Mouse (Mus musculus) hindbrain, embryonic 11.5 days (tissue): ENCODE results near the gene Ncam1. TPM values are rescaled to one million over a fixed set of nuclear protein-coding genes. Genes with fewer than 3 reads are reported as not detected.

Experiments used
- ATAC-seq: fragments of 200-750 bp; cut with Nextera tagmentation; 2 replicates; pipeline ENCODE4 v1.8.0; 2017; ENCODE audit warnings: mild to moderate bottlenecking, moderate TSS enrichment, moderate library complexity; ENCODE audit not compliant: low FRiP score
- DNase-seq: peaks from one replicate; pipeline ENCODE4 v3.0.0-alpha.2; 2015; ENCODE audit warnings: low spot score
- H3K27ac ChIP-seq: fragments of 300-500 bp; sonication (generic); 2 replicates; pipeline ENCODE4 v1.5.1; 2014; ENCODE audit warnings: mild to moderate bottlenecking, low read depth, low read length
- H3K27me3 ChIP-seq: fragments of 300-500 bp; sonication (generic); 2 replicates; pipeline ENCODE4 v1.6.1; 2014; ENCODE audit warnings: mild to moderate bottlenecking, low read length, moderate library complexity, mixed read lengths; ENCODE audit not compliant: control insufficient read depth, insufficient read depth
- H3K36me3 ChIP-seq: fragments of 300-500 bp; sonication (generic); 2 replicates; pipeline ENCODE4 v1.6.1; 2014; ENCODE audit warnings: mild to moderate bottlenecking, low read length, moderate library complexity, mixed read lengths; ENCODE audit not compliant: control insufficient read depth, insufficient read depth
- H3K4me1 ChIP-seq: fragments of 300-500 bp; sonication (generic); replicated peaks from 2 replicates; pipeline ENCODE4 v1.6.1; 2014; ENCODE audit warnings: low read length, mixed read lengths; ENCODE audit not compliant: control insufficient read depth, insufficient read depth
- H3K4me2 ChIP-seq: fragments of 300-500 bp; sonication (generic); replicated peaks from 2 replicates; pipeline ENCODE4 v1.6.1; 2014; ENCODE audit warnings: mild to moderate bottlenecking, low read depth, low read length
- H3K4me3 ChIP-seq: fragments of 300-500 bp; sonication (generic); 2 replicates; pipeline ENCODE4 v1.5.1; 2014; ENCODE audit warnings: low read depth, low read length
- H3K9ac ChIP-seq: fragments of 300-500 bp; sonication (generic); 2 replicates; pipeline ENCODE4 v1.6.1; 2014; ENCODE audit warnings: low read depth, low read length
- H3K9me3 ChIP-seq: fragments of 300-500 bp; sonication (generic); 2 replicates; pipeline ENCODE4 v1.6.1; 2016; ENCODE audit warnings: low read length; ENCODE audit not compliant: control insufficient read depth
- WGBS: fragments of 180-500 bp; shearing (Covaris S2); extraction: QIAGEN DNeasy Blood & Tissue Kit; methylation state at CpG from one replicate; pipeline ENCODE4 v1.1.7; 2014; 5-methylcytosine and 5-hydroxymethylcytosine counted together
- polyA plus RNA-seq: library from polyadenylated mRNA; unstranded; fragments of >200 nt; fragmentation: Nextera tagmentation; extraction: Ambion mirVana; gene quantifications from 2 replicates; pipeline ENCODE4 v1.2.1, GENCODE M21; 2014

The Ncam1 gene
- polyA plus RNA-seq, 1 experiment from 2014 or later = 137 TPM

DNA sequence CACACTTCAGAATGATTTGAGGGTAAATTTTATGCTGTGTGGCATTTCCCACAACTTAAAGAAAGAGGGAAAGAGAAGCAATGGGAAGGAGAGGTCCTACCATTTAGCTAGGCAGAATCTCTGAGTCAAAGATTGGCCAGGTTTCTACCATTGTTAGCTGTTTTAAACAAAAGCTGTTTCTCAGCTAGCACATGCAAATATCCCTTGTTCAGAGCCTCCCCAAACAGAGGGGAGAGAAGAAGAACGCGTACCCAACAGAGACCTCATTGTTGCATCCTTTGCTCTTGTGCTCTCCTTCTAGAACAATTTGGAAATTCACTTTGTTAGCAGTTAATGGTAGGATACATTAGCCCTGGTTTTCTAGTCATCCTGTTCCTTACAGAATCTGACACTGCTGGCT lies 137.2 kb downstream of the Ncam1 start:
- WGBS = 96% methylated on average over 2 of the region's 2 CpGs
- no peaks in the 10 kb centered on the region for H3K9me3 ChIP-seq
- ATAC-seq = no peak

DNA sequence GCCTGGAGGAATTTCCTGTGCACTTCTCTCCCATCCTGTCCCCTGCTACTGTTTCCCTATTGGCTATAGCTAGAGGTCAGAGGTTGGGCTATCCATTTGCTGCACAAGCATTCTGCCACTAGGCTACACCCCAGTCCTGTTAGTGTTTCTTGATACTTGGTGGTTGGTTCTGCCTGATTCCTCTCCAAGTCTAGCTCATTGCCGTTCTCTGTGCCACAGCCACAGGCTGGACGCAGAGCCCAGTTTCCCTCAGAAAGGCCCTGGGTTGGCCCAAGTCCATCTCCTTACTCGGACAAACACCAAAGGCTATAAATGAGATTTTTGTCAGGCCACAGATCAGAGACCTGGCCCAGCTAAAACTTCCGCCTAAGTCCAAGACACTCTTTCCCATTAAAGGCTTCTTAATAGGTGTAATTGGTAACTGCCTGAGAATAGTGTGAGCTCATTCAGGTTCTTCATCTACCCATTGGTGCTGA lies 140.3 kb downstream of the Ncam1 start:
- DNase-seq = no peak
- WGBS = 86% methylated on average over 4 of the region's 4 CpGs
- ATAC-seq = no peak
- Histone ChIP-seq H3K36me3 (no peaks in the 10 kb centered on the region), H3K4me2 (no peak overlapping the region), H3K27ac (no peak overlapping the region), H3K9ac (no peak overlapping the region), H3K9me3 (no peaks in the 10 kb centered on the region), H3K4me1 (no peaks in the 10 kb centered on the region), H3K4me3 (no peak overlapping the region), H3K27me3 (no peaks in the 10 kb centered on the region)

More for the DNA sequence above, 137.2 kb downstream of the Ncam1 start:
- H3K36me3 ChIP-seq = no peaks in the 10 kb centered on the region
- H3K27ac ChIP-seq = no peak overlapping the region
- H3K27me3 ChIP-seq = no peaks in the 10 kb centered on the region
- H3K4me3 ChIP-seq = no peak overlapping the region
- DNase-seq = no peak
- H3K4me2 ChIP-seq = no peak overlapping the region
- H3K4me1 ChIP-seq = no peaks in the 10 kb centered on the region
- no peak overlapping the region for H3K9ac ChIP-seq

DNA sequence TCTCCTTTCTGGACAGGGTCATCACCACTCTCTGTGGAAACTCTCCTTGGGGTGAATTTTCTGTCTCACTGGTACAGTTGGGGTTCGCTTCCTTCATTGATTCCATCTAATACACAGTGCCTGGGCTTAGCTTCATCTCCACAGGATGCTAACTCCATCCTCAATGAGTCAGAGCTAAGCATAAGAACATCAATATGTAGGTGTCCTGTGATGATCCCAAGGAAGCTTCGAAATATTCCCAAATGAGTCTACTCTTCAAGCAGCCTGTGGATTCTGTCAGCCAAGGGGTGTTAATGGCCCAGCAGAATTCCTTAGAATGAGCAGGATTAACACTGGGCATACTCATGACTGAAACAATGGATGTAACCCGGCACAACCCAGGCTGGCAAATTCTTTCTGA lies 144.3 kb downstream of the Ncam1 start:
- H3K4me3 ChIP-seq = no peak overlapping the region
- no peak for ATAC-seq
- no peaks in the 10 kb centered on the region for H3K9me3 ChIP-seq
- H3K36me3 ChIP-seq = no peaks in the 10 kb centered on the region
- no peak overlapping the region for H3K27ac ChIP-seq
- no peaks in the 10 kb centered on the region for H3K27me3 ChIP-seq
- no peak overlapping the region for H3K4me2 ChIP-seq
- H3K4me1 ChIP-seq = no peaks in the 10 kb centered on the region
- no peak overlapping the region for H3K9ac ChIP-seq
- no peak for DNase-seq
- 92% methylated on average over 3 of the region's 3 CpGs for WGBS

DNA sequence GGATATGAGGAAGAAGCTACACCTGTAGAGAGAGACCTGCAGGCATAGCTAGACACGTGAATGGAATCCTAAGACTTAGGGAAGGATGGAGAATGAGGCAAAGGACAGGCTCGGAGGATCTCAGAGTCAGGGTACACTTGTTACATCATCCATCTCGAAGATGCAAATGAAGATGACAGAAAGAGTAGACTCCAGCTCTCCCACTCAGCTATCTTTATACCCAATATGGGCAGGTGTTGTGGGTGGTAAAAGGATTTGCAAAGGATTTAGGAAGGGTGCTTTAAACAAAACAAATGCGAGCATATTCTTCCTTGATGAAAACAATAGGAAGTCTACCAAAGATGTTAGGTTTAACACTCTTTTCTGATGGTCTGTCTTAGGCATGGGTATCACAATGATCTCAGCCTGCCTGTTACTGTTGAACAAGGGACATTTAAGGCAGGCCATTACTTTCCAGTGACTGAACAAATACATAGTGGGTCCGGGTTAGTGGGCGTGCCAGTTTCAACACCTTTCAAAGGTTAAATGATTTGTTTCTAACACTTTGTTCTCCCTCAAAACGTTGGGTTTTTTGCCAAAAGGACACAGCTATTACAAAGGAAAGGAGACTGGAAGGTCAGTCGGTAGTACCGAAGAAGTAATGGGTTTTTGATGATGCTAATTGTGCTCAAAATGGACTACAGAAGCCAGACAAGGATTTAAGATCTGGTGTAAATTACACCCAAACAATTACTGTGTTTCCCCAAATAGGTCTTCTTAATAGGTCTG lies 145.1 kb downstream of the Ncam1 start:
- Histone ChIP-seq H3K9ac (no peak overlapping the region), H3K4me2 (no peak overlapping the region), H3K4me1 (no peaks in the 10 kb centered on the region), H3K9me3 (no peaks in the 10 kb centered on the region), H3K36me3 (no peaks in the 10 kb centered on the region), H3K27me3 (no peaks in the 10 kb centered on the region), H3K27ac (no peak overlapping the region), H3K4me3 (no peak overlapping the region)
- WGBS = 76% methylated on average over 9 of the region's 9 CpGs
- no peak for DNase-seq
- no peak for ATAC-seq

DNA sequence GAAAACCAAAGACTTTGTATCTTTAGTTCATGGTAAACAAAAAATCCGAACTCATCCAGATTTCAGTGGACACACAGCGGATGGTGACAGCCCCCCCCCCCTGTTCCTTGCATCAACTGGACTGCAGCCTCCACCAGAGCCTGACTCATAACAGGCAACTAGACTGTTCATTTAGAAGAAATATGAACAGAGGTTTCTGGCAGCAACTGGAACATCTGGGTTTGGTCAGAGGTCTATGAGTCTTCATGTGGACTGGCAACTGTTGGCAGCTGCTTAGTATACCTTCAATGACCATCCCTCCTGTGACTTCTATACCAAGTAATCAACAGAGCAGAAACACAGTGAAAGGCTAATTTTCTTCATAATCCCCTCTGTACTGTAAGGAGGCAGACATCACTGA lies 154.4 kb downstream of the Ncam1 start:
- ATAC-seq (no peak), DNase-seq (no peak)
- no peak overlapping the region for H3K4me3 ChIP-seq
- WGBS = 97% methylated on average over 2 of the region's 2 CpGs
- H3K27me3 ChIP-seq = no peaks in the 10 kb centered on the region
- H3K9ac ChIP-seq = no peak overlapping the region
- no peak overlapping the region for H3K4me2 ChIP-seq
- H3K4me1 ChIP-seq = no peaks in the 10 kb centered on the region
- no peak overlapping the region for H3K27ac ChIP-seq
- no peaks in the 10 kb centered on the region for H3K9me3 ChIP-seq
- H3K36me3 ChIP-seq = no peaks in the 10 kb centered on the region

DNA sequence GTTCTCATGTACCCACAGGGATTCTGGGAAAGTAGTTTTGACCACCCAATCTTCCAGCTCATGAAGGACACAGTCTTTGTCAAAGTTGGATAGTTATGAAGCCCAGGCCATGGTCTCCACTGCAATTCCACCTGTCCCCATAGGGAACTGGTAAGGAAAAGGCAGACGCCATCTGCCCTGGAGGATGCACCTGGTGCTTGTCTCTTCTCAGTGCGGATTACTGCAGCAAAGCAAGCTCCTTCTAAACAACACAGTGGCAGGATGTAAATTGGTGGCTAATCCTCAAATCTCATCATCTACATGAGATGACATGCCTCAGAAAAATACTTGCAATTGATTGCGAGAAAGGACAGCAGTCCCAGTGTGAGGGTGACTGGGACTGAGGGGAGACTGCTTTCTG lies 158.0 kb downstream of the Ncam1 start:
- ATAC-seq (no peak), DNase-seq (no peak)
- Histone ChIP-seq H3K4me3 (no peak overlapping the region), H3K4me2 (no peak overlapping the region), H3K4me1 (no peaks in the 10 kb centered on the region), H3K27me3 (no peaks in the 10 kb centered on the region), H3K9ac (no peak overlapping the region), H3K27ac (no peak overlapping the region), H3K36me3 (no peaks in the 10 kb centered on the region), H3K9me3 (no peaks in the 10 kb centered on the region)
- WGBS = 90% methylated on average over 3 of the region's 3 CpGs

DNA sequence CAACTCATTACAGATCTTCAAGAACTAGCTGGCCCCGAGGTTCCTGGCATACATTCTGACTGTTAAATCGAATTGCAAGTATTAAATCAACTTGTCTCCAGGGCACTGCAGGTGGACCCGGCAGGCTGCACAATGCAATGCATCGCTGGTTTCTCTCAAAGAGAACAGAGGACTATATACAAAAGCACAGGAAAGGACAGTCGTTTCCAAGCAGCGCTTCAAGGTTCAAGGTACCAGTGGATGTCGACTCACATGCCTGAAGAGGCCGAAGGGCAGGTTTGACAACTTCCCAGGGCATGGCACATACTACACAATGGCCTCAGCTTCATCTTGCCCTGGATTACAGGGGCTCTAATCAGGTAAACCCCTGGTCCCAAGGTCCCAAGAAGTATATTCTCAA lies 158.6 kb downstream of the Ncam1 start:
- H3K4me3 ChIP-seq = no peak overlapping the region
- no peak for ATAC-seq
- no peak overlapping the region for H3K4me2 ChIP-seq
- H3K27me3 ChIP-seq = no peaks in the 10 kb centered on the region
- H3K9me3 ChIP-seq = no peaks in the 10 kb centered on the region
- H3K27ac ChIP-seq = no peak overlapping the region
- H3K9ac ChIP-seq = no peak overlapping the region
- H3K36me3 ChIP-seq = no peaks in the 10 kb centered on the region
- no peak for DNase-seq
- WGBS = 69% methylated on average over 8 of the region's 8 CpGs
- no peaks in the 10 kb centered on the region for H3K4me1 ChIP-seq

DNA sequence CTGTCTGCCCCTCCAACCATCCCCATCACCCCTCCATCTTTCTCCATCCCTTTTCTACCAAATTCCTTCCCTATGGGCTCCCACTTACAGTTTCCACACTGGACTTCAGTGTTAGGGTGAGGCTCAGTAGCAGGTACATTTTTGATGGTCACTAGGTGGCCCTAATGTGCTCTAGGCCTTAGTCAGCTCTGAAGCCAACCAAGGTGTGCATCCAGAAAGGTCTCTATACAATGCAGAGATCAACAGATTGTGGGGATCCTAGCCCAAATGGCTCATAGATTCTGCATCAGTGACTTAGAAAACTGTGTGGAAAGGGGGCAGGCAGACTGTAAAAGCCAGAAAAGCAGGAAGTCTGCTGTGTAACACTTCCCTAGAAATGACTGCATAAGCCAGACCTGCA lies 160.8 kb downstream of the Ncam1 start:
- H3K27ac ChIP-seq = no peak overlapping the region
- DNase-seq = no peak
- no peak overlapping the region for H3K9ac ChIP-seq

DNA sequence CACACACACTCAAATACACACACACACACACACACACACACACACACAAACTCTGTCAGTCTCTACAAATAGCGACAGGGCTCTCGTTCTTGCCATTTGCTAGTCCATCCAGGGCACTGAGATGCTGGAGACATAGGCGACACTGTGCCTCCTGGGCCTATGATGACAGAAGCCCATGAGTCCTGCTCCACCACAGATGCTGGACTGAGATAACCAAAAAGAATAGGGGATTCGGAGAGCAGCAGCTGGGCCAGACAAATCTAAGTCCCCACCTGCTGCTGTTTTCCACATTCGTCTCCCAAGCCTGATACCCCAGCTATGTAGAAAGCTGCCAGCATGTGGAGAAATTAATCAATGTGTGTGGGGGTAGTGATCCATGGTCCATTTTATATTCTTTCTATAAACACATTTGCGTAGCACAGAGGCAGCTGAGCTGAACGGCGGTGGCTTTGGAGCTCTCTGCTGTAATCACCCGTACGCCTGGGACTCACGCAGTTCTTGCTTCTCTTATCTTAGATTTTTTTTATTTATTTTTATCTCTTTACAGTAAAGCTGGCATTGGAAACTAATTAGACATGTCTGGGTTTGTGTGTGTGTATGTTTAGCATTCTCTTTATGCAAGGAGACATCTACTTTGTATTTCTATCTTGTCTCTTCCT lies 162.9 kb downstream of the Ncam1 start:
- Histone ChIP-seq H3K27me3 (no peaks in the 10 kb centered on the region), H3K4me3 (no peak overlapping the region), H3K9me3 (no peaks in the 10 kb centered on the region), H3K9ac (no peak overlapping the region), H3K36me3 (no peaks in the 10 kb centered on the region), H3K4me2 (no peak overlapping the region), H3K27ac (no peak overlapping the region), H3K4me1 (no peaks in the 10 kb centered on the region)
- WGBS = 79% methylated on average over 11 of the region's 11 CpGs
- DNase-seq = no peak
- ATAC-seq = no peak

More for the DNA sequence above, 160.8 kb downstream of the Ncam1 start:
- H3K4me2 ChIP-seq = no peak overlapping the region
- H3K4me3 ChIP-seq = no peak overlapping the region
- H3K4me1 ChIP-seq = no peaks in the 10 kb centered on the region
- H3K27me3 ChIP-seq = no peaks in the 10 kb centered on the region
- H3K36me3 ChIP-seq = no peaks in the 10 kb centered on the region
- H3K9me3 ChIP-seq = no peaks in the 10 kb centered on the region
- ATAC-seq = no peak
